Mouse (Mus musculus) heart, adult 2 months (tissue): ENCODE measurements at regions not wholly inside any gene's neighbourhood (a gene's known extent, or its start where the extent isn't known, plus 50 kb on each side); places are given as distances from the start of the nearest gene placed in this dataset.

Experiments
- CTCF ChIP-seq: fragments of 200-600 bp; IDR thresholded peaks from 2 replicates; pipeline ENCODE4 v1.8.1; 2022; ENCODE audit warnings: antibody characterized with exemption, mild to moderate bottlenecking, moderate library complexity
- EP300 ChIP-seq: fragments of 200-500 bp; IDR thresholded peaks from 2 replicates; pipeline ENCODE4 v1.6.1; 2011; ENCODE audit warnings: low read depth, low read length, control low read depth; ENCODE audit not compliant: insufficient read depth
- POLR2A ChIP-seq: fragments of 200-500 bp; IDR thresholded peaks from 2 replicates; pipeline ENCODE4 v1.6.1; 2011; ENCODE audit warnings: mild to moderate bottlenecking, low read depth, low read length, control low read depth; ENCODE audit not compliant: insufficient read depth

GRCm38 (mm10) chr8:36322578-36322977, 557.0 kb downstream of the Gm19410 start:
- TF ChIP-seq CTCF: no peak
- no peak for TF ChIP-seq EP300
- TF ChIP-seq POLR2A: no peak
